Mouse (Mus musculus) left cerebral cortex, adult 18-20 months (tissue): Measurements from ENCODE around the gene Glp2r. TPM values are rescaled to one million over a fixed set of nuclear protein-coding genes. Genes with fewer than 3 reads are reported as not detected.

Source experiments
- DNase-seq, 2 experiments: peaks; one replicate each; pipeline ENCODE4 v3.0.0; 2021 to 2022; ENCODE audit warnings: low spot score in 2 of 2, mixed read lengths in 1 of 2
- long read RNA-seq, 2 experiments: library from polyadenylated mRNA; stranded (forward); transcript quantifications; one replicate each; pipeline ENCODE4 v2.0.0; 2021
- total RNA-seq, 2 experiments: library from RNA; stranded (reverse); gene quantifications; 2 replicates each; pipeline ENCODE4 v1.2.3; 2021

The Glp2r gene
- 1 to 10 TPM; 2.0 to 2.1 TPM for total RNA-seq
- long read RNA-seq, experiment 1, partial matches to known transcripts: 1 of 270 reads
- long read RNA-seq, experiment 1, other reads (novel, unspliced or antisense): 269 of 270 reads
- long read RNA-seq, experiment 2, partial matches to known transcripts: 0 of 241 reads
- long read RNA-seq, experiment 2, other reads (novel, unspliced or antisense): 241 of 241 reads

DNA sequence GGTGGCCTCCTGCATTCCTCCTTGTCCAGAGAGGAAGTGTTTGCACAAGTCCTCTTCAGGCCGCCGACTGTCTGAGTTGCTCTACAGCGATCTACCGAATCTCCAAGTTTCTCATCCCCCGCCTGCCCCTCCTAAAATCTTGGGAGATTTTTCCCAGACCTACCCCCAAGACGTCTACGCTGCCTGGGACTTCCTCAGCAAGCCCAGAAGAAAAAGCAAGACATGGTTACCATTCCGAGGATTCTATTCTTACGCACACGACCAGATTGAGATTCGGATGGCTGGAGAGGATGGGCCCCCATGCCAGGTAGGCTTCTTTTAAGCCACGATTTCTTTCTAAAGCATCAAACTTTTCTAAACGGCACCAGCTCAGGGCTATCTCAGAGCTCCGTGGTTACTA lies at the start of gene Glp2r:
Gene Glp2r (minus strand): TSS at position 101 of the 400 bp plus-strand sequence.
- no peak for DNase-seq

DNA sequence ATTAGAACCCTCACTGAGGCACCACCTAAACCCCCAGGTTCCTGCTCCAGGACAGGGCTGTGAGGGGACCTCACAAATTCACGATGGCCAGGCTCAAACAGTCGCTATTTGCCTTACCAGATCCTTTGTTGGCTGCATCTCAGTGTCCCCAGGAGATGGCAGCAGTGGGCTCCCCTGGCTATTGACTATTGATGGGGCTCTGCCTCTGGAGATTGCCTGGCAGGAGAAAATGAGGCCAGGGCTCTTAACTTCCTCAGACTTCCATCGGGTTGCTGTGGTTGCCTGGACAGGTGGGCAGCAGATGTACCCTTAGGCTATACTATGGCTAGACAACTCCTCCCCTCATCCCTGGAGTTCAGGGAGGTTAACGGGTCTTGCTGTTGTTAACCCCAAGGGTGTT lies 49.3 kb upstream of the Glp2r start:
- peak; percentile 44 to 47 for DNase-seq

GRCm38 (mm10) chr11:67819604-67820003 lies 48.7 kb upstream of the Glp2r start:
- DNase-seq: peak; percentile 31 to 62

- peak; percentile 22 to 39 for DNase-seq
Measured at GRCm38 (mm10) chr11:67811535-67811934, 40.6 kb upstream of the Glp2r start.

DNA sequence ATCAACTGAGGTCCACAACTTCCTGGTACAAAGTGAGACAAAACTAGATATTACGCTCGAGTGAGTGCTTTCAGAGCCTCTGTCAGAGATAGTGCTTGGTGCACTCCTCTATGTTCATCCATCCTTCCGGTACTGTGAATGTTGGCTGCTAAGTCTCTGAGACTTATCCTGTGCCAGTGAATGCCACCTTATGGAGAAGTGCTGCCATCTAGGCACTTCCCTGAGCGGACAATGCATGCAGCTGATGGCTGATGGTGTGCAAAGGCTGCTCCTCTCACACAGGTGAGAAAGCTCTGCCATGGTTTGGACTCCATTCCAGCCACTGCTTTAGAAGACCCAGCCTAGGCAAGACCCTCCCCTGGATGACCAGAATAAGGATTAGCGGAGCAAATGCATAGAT lies 37.1 kb upstream of the Glp2r start:
- peak; percentile 16 to 24 for DNase-seq

DNA sequence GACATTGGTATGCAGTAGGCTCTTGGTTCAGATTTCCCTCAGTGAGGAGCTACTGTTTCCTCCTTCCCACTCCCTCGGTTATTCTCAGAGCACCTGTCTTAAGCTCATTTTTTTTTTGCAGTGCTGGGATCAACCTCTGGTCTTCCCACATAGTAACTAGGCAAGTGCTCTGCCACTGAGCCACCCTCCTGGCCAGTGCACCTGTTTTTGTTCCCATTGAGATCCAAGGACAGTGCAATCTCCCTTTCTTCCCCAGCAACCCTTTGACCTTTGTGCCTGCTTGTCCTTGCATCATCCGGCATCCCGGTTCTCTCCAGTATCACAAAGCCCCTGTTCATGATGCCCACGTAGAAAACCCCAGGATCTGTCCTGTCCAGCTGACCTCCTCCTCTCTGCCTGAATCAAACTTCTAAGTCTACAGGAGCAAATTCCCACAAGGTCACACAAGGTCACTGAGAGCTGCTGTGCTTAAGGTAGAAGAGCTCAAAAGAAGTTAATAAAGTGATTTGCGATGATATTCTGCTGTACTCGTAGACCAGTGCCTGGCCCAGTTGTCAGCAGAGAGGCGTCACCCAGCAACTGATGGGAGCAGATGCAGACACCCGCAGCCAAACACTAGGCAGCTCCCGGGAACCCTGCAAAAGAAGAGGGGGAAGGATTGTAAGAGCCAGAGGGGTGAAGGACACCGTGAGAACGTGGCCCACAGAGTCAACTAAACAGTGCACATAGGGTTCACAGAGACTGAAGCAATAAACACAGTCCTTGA lies 36.1 kb upstream of the Glp2r start:
- no peak for DNase-seq

DNA sequence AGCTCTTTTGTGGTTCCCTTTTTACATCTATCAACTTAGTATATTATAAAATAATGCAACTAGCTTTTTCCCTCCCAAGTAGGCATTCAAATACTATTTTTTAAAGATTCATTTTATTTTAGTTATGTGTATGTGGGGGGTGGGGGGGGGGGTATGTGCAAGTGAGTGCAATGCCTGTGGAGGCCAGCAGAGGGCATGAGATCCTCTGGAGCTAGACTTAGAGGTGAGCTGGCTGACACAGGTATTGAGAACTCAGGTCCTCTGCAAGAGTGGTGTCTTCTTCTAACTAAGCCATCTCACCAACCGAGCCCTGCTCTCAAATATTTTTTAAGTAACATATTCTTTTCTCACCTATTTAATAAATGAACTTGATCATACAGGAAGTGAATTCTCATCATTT lies 34.6 kb upstream of the Glp2r start:
- no peak for DNase-seq

DNA sequence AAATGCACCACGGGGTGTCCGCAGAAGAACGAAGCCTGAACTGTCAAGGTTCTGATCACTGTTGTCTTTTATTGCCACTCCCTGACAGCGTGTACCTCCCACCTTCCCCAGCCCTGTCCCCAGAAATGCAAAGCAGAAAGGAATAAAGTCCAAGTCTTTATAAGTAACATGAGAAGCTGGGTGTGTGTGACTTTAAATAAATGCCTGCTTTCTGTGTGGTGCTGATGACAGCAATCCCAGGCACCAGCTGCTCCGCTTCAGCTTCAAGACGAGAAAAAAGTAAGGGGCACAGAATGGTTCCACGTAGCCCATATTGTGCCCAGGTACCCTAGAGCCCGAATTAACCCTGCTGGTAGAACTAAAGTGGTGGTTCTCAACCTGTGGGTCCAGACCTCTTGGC lies 30.2 kb upstream of the Glp2r start:
- no peak for DNase-seq

DNA sequence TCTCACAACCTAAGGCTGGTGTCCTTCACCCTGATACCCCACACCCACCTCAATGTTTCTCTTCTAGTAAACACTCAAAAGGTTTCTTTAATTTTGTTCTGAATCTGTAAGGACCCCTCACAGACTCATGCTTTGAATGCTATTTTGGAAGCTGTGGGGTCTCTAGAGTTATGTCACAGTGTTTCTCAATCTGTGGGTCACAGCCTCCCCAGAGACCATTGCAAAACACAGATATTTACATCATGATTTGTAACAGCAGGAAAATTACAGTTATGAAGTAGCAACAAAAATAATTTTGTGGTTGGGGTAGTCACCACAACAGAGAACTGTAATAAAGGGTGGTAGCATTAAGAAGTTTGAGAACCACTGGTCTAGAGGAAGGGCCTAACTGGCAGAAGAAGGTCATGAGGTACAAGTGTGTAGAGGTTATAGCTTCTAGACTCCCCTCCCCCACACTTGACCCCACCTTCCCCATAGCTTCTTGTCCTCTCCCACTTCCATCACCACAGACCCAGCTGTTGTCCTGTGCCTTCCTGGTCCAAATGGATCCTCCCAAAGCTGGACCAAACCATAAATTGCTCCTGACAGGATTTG lies 29.3 kb upstream of the Glp2r start:
- DNase-seq: no peak

DNA sequence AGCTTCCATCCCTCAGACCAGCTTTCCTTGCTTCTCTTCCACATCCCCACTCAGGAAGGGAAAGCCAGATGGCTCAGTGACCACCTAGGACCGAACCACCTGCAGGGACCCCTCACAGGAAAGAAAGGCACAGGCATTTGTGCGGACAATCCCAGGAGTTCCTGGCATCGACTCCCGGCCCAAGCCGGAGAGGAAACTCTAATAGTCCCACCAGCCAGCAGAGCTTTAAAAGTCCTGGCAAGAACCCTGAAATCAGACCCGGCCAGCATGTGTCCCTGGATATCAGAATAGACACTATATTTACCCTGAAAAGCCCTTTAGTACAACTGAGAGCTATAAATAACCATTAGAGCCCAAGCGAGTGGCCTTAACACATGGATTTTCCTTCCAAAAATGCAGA lies 27.0 kb upstream of the Glp2r start, which contains the start of gene Dhrs7c:
Gene Dhrs7c (plus strand): TSS at position 257 of the 400 bp plus-strand sequence.
- no peak for DNase-seq

DNA sequence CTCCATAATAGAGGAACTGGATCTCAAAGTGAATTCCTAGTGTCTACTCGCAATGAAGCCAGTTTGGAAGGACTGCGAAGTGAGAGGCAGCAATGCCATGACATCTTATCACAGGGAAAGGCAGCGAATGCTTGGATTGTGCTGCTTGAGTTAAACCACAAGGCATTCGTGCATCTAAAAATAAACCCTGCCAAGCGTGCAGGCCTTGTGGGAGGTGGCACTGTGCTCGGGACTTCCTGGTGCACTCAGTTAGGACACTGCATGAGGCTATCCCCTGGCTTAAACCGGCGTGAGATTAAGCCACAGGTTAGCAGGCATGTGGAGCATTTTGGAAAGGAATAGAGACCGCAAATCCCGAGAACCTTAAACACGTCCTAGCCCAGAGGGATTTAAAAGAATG lies 19.2 kb upstream of the Glp2r start:
- no peak for DNase-seq

DNA sequence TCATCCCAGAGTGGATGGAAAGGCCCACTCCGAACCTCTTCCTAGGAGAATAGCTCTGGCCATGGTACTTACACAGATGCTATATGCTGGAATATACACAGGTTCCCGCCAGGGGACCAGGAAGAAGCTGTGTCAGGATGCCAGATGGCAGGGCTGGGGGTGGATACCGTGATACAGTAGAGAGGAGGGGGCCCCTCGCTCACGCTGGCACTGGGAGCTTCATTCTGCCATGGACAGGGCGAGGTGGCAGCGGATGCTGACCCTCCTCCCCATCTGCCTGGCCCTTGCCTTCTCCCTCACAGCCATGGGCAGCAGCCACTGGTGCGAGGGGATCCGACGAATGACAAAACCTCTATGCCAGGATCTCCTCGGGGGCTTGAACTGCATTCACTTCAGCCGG lies 3.4 kb upstream of the Glp2r start, which contains the start of gene Gsg1l2:
Gene Gsg1l2 (plus strand): TSS at position 230 of the 400 bp plus-strand sequence.
- DNase-seq: no peak

DNA sequence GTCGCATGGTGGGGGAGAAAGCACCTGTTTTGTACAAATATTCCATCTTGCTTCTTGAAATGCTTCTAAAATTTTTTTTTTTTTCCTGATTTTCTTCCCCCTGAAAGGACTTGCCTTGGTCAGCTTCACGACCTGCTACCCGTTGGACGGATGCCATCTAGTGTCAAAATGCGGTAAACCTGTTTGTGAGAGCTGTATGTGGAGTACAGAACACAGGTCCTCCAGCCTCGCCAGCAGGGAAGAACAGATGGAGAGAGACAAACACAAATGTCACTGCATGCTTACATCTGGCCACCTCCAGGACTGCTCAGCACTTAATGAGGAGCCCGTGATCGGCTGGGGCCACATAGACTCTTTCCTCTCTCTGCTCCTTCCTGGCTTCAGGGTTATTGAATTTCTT lies 1.6 kb upstream of the Glp2r start:
- peak; percentile 61 to 66 for DNase-seq

- no peak for DNase-seq
Measured at GRCm38 (mm10) chr11:67771691-67772090, 738 bp upstream of the Glp2r start.

- DNase-seq: no peak
Measured at GRCm38 (mm10) chr11:67757373-67758167, 13.4 kb downstream of the Glp2r start.

- no peak for DNase-seq
Measured at GRCm38 (mm10) chr11:67756287-67756686, 14.7 kb downstream of the Glp2r start.

DNA sequence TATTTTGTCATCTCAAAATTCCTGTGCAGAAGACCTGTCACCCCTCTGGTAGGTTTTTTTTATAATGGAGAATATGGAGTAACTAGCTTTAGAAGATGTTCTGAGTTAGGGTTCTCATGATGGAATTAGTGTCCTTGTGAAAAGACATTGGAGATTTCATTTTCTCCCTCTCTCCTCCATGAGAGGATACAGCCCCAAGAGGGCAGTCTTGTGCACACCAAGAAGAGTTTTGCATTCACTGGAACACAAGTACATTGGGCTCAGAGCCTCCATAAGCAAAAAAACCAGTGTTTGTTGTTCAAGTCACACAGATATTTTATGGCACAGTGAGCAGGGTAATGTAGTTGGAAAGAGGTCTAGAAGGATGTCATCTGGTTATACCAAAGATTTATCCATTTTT lies 29.4 kb downstream of the Glp2r start:
- no peak for DNase-seq

DNA sequence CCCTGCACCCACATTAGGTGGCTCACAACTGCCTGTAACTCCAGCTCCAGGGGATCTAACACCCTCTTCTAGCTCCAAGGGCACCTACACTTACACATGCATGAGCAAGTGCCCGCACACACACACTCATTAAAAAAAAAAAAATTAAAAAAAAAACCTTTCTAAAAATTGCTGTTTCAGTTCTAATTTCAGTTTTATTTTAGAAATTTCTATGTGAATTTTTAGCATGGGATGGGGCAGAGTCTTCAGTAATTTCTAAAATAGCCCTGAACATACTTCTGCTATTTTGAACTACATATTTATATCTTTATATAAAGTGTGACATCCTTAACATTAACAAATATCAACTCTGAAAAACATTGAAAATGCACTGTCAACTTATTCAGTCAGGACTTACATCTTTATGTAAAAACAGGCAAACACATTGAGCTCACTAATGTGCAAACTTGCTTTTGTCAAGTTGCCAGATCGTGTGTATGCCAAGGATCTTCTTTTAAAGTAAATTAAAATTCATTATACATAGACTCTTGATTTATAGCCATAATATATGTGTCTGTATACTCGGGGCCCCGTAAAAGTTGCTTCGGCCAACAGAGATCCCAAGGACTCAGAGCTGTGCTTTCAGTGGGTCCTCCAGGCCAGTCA lies 32.0 kb downstream of the Glp2r start:
- no peak for DNase-seq

GRCm38 (mm10) chr11:67738345-67738744 lies 32.6 kb downstream of the Glp2r start:
- DNase-seq: no peak

GRCm38 (mm10) chr11:67734597-67734996 lies 36.4 kb downstream of the Glp2r start:
- DNase-seq: peak in 1 of 2 experiments; percentile 12

GRCm38 (mm10) chr11:67733726-67734125 lies 37.2 kb downstream of the Glp2r start:
- DNase-seq: no peak
